Mouse (Mus musculus): ENCODE results near the gene Snrnp40.

- TF ChIP-seq POU5F1 (IDR thresholded peaks at IDR 0.05; ENCODE audit: borderline replicate concordance, low read length) (no peak), CTCF (conservative IDR thresholded peaks at IDR 0.05; ENCODE audit: low read length) (no peak)
Measured at GRCm38 (mm10) chr4:130323607-130324006, 36.3 kb upstream of the Snrnp40 start.

Data from E14TG2a.4 (cell line).